Mouse (Mus musculus) frontal cortex, postnatal 36 days (tissue): ENCODE results near the gene Olfr619.

Experiments used
- DNase-seq, 2 experiments: peaks; one replicate each; pipeline ENCODE4 v3.0.0; 2022; ENCODE audit warnings: low spot score in 2 of 2

Gene Olfr619

GRCm38 (mm10) chr7:103600275-103600674 lies at the start of gene Olfr619:
Olfr619 (plus strand) TSS chr7:103600575.
- no peak for DNase-seq

GRCm38 (mm10) chr7:103555779-103556178 lies 44.6 kb upstream of the Olfr619 start, which contains the start of gene Olfr615:
Olfr615 (plus strand) TSS chr7:103556079.
- DNase-seq: no peak

- DNase-seq: no peak
Measured at GRCm38 (mm10) chr7:103569043-103569442, 31.3 kb upstream of the Olfr619 start, which contains the start of gene Olfr616. Olfr616 (minus strand) TSS chr7:103569143.

DNA sequence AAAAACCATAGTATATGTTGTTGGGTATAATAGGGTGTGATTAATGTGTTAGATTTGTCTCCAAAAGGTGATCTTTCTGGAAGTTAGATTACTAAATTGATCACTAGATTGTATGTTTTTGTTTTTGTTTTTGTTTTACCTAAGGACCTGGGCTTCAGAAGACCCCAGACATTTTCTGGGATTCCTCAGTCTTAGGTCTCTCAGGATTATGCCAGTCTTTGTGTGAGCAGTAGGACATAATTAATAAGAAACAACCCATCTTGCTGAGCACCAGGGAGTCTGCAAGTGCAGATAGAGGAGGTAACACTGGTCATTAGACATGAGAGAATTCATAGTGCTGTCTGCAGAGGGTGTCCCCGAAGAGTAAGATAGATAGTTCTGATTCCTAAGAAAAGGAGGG lies 27.6 kb upstream of the Olfr619 start, which contains the start of gene Olfr617:
Olfr617 (plus strand) TSS at position 301 of the 400 bp plus-strand sequence.
- DNase-seq: no peak

DNA sequence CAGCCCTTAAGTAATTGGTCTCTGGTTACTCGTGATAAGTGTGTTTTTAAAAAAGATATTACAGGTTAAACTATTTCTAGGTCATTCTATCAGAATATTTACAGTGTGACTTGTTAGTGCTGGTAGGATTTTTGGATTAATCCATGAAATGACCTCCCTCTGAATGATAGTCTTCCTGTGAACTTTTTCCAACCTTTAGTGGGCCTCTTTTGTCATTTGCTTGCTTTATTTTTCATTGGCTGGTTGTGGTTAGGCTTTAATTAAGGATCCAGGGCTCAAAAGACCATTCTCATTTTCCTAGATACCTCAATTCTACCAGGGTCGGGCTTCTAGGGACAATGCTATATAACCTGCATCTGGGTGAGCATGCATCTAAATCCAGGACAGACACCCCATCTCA lies 10.6 kb upstream of the Olfr619 start, which contains the start of gene Olfr618:
Olfr618 (plus strand) TSS at position 301 of the 400 bp plus-strand sequence.
- DNase-seq: no peak

GRCm38 (mm10) chr7:103607425-103607824 lies 7.0 kb downstream of the Olfr619 start:
- DNase-seq: no peak

DNA sequence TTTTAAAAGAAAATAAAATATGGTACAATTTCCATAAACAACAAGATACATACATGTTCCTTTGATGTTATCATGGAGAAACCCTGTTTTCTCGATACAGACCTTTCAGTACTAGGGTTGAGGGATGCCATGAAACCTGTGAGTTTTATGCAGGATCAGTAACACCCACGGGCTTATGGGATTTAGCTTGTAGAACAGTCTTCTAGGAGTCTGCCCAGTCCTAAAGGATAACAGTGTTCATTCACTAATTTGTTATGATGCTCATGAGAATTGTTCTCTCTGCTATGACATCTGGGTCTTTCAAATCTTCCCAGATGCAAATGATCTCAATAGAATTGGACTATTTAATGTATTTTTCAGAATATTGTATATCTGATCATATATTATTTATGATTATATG lies 12.1 kb downstream of the Olfr619 start, which contains the start of gene Olfr620:
Olfr620 (minus strand) TSS at position 101 of the 400 bp plus-strand sequence.
- no peak for DNase-seq

DNA sequence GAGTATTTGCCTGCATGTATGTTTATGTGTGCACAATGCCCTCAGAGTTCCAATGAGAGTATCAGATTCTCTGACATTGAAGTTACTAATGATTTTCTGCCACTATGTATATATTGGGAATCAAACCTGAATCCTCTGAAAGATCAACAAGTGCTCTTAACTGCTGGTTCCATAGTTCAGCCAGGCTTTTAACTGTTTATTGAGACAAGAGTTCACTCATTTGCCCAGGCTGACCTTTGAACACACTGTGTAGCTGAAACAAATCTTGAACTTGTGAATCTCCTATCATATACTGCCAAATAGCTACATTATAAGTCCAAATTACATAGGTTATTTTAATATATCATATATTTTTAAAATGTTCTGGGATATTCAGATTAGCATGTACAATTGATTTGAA lies 36.4 kb downstream of the Olfr619 start:
- DNase-seq: no peak

DNA sequence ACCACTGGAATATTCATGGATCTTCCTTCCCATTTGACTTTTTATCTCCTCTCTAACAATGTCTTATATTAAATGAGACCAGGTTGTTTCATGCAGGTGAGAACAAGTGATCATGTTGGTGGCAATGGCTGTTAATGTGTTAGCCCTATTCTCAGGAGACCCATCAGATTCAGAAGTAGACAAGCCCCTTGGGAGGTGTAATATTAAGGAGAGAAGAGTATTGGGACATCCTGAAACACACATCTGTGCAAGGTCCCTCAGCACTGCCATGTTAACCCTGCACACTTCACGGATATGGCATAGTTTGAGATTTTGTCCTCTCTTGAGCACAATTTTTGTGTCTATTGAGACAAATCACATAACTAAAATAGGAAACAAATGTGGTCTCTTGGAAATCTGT lies 42.2 kb downstream of the Olfr619 start, which contains the start of gene Olfr622:
Olfr622 (minus strand) TSS at position 101 of the 400 bp plus-strand sequence.
- DNase-seq: no peak

- no peak for DNase-seq
Measured at GRCm38 (mm10) chr7:103644070-103644469, 43.7 kb downstream of the Olfr619 start.
